Mouse (Mus musculus): ENCODE results near the gene Ptpn14. TPM values are rescaled to one million over a fixed set of nuclear protein-coding genes. Genes with fewer than 3 reads are reported as not detected.

Gene Ptpn14
- polyA plus RNA-seq, 1 experiment from 2014 or later, result 0.92 TPM

- H3K27me3 ChIP-seq (ENCODE audit: control insufficient read depth, insufficient read depth, low read length), result no peaks in the 10 kb centered on the region
- peaks cover 3% of the 10 kb centered on the region; the same call in 1 of the 2 replicates for H3K4me1 ChIP-seq (ENCODE audit: control insufficient read depth, insufficient read depth, low read length)
- 57% methylated on average over 6 of the region's 6 CpGs for WGBS
- H3K9me3 ChIP-seq (ENCODE audit: control insufficient read depth, low read length), result no peaks in the 10 kb centered on the region
- no peaks in the 10 kb centered on the region for H3K36me3 ChIP-seq (ENCODE audit: control insufficient read depth, insufficient read depth, low read length)
- no peak overlapping the region for H3K9ac ChIP-seq (replicated peaks; ENCODE audit: low read depth, low read length)
- ATAC-seq (ENCODE audit: low read depth), result no peak
- no peak overlapping the region for H3K4me2 ChIP-seq (ENCODE audit: low read depth, low read length)
- no peak overlapping the region for H3K27ac ChIP-seq (ENCODE audit: low read depth, low read length)
- no peak overlapping the region for H3K4me3 ChIP-seq (ENCODE audit: low read depth, low read length)
Measured at GRCm38 (mm10) chr1:189789545-189789944, 61.5 kb downstream of the Ptpn14 start.

GRCm38 (mm10) chr1:189790666-189791065 is 62.6 kb downstream of the Ptpn14 start:
- no peak overlapping the region for H3K4me2 ChIP-seq (ENCODE audit: low read depth, low read length)
- H3K27ac ChIP-seq (ENCODE audit: low read depth, low read length), result no peak overlapping the region
- no peaks in the 10 kb centered on the region for H3K27me3 ChIP-seq (ENCODE audit: control insufficient read depth, insufficient read depth, low read length)
- no peak overlapping the region for H3K4me3 ChIP-seq (ENCODE audit: low read depth, low read length)
- no peak overlapping the region for H3K9ac ChIP-seq (replicated peaks; ENCODE audit: low read depth, low read length)
- no peaks in the 10 kb centered on the region for H3K9me3 ChIP-seq (ENCODE audit: control insufficient read depth, low read length)
- WGBS, result 55% methylated on average over 7 of the region's 7 CpGs
- no peak for ATAC-seq (ENCODE audit: low read depth)
- H3K36me3 ChIP-seq (ENCODE audit: control insufficient read depth, insufficient read depth, low read length), result no peaks in the 10 kb centered on the region
- peaks cover 3% of the 10 kb centered on the region; the same call in 1 of the 2 replicates for H3K4me1 ChIP-seq (ENCODE audit: control insufficient read depth, insufficient read depth, low read length)

GRCm38 (mm10) chr1:189791534-189792217 is 63.6 kb downstream of the Ptpn14 start:
- ATAC-seq (ENCODE audit: low read depth), result no peak
- no peaks in the 10 kb centered on the region for H3K9me3 ChIP-seq (ENCODE audit: control insufficient read depth, low read length)

GRCm38 (mm10) chr1:189792560-189793195 is 64.6 kb downstream of the Ptpn14 start:
- 81% methylated on average over 14 of the region's 14 CpGs for WGBS
- Histone ChIP-seq H3K4me3 (ENCODE audit: low read depth, low read length) (no peak overlapping the region), H3K36me3 (ENCODE audit: control insufficient read depth, insufficient read depth, low read length) (no peaks in the 10 kb centered on the region)

More at GRCm38 (mm10) chr1:189791534-189792217, 63.6 kb downstream of the Ptpn14 start:
- WGBS, result 62% methylated on average over 10 of the region's 10 CpGs
- Histone ChIP-seq H3K4me1 (ENCODE audit: control insufficient read depth, insufficient read depth, low read length) (peaks cover 3% of the 10 kb centered on the region; the same call in 1 of the 2 replicates), H3K27me3 (ENCODE audit: control insufficient read depth, insufficient read depth, low read length) (no peaks in the 10 kb centered on the region), H3K4me2 (ENCODE audit: low read depth, low read length) (no peak overlapping the region), H3K4me3 (ENCODE audit: low read depth, low read length) (no peak overlapping the region), H3K27ac (ENCODE audit: low read depth, low read length) (no peak overlapping the region), H3K36me3 (ENCODE audit: control insufficient read depth, insufficient read depth, low read length) (no peaks in the 10 kb centered on the region), H3K9ac (replicated peaks; ENCODE audit: low read depth, low read length) (no peak overlapping the region)

GRCm38 (mm10) chr1:189798949-189799348 is 70.9 kb downstream of the Ptpn14 start:
- H3K4me1 ChIP-seq (ENCODE audit: control insufficient read depth, insufficient read depth, low read length), result no peaks in the 10 kb centered on the region
- H3K27ac ChIP-seq (ENCODE audit: low read depth, low read length), result no peak overlapping the region
- H3K9me3 ChIP-seq (ENCODE audit: control insufficient read depth, low read length), result no peaks in the 10 kb centered on the region
- WGBS, result 83% methylated on average over 15 of the region's 15 CpGs
- no peaks in the 10 kb centered on the region for H3K36me3 ChIP-seq (ENCODE audit: control insufficient read depth, insufficient read depth, low read length)
- no peak overlapping the region for H3K9ac ChIP-seq (replicated peaks; ENCODE audit: low read depth, low read length)
- no peak overlapping the region for H3K4me3 ChIP-seq (ENCODE audit: low read depth, low read length)
- no peak for ATAC-seq (ENCODE audit: low read depth)
- no peak overlapping the region for H3K4me2 ChIP-seq (ENCODE audit: low read depth, low read length)
- H3K27me3 ChIP-seq (ENCODE audit: control insufficient read depth, insufficient read depth, low read length), result no peaks in the 10 kb centered on the region

More at GRCm38 (mm10) chr1:189792560-189793195, 64.6 kb downstream of the Ptpn14 start:
- Histone ChIP-seq H3K4me1 (ENCODE audit: control insufficient read depth, insufficient read depth, low read length) (no peaks in the 10 kb centered on the region; the same call in 1 of the 2 replicates), H3K4me2 (ENCODE audit: low read depth, low read length) (no peak overlapping the region), H3K9ac (replicated peaks; ENCODE audit: low read depth, low read length) (no peak overlapping the region), H3K27me3 (ENCODE audit: control insufficient read depth, insufficient read depth, low read length) (no peaks in the 10 kb centered on the region), H3K9me3 (ENCODE audit: control insufficient read depth, low read length) (no peaks in the 10 kb centered on the region), H3K27ac (ENCODE audit: low read depth, low read length) (no peak overlapping the region)
- ATAC-seq (ENCODE audit: low read depth), result no peak

- H3K4me3 ChIP-seq (ENCODE audit: low read depth, low read length), result no peak overlapping the region
- WGBS, result 62% methylated on average over 12 of the region's 13 CpGs
- no peaks in the 10 kb centered on the region for H3K27me3 ChIP-seq (ENCODE audit: control insufficient read depth, insufficient read depth, low read length)
- no peak overlapping the region for H3K9ac ChIP-seq (replicated peaks; ENCODE audit: low read depth, low read length)
- H3K36me3 ChIP-seq (ENCODE audit: control insufficient read depth, insufficient read depth, low read length), result no peaks in the 10 kb centered on the region
- no peak for ATAC-seq (ENCODE audit: low read depth)
- H3K27ac ChIP-seq (ENCODE audit: low read depth, low read length), result no peak overlapping the region
- H3K4me1 ChIP-seq (ENCODE audit: control insufficient read depth, insufficient read depth, low read length), result no peaks in the 10 kb centered on the region
- H3K4me2 ChIP-seq (ENCODE audit: low read depth, low read length), result no peak overlapping the region
- no peaks in the 10 kb centered on the region for H3K9me3 ChIP-seq (ENCODE audit: control insufficient read depth, low read length)
Measured at GRCm38 (mm10) chr1:189800211-189800961, 72.3 kb downstream of the Ptpn14 start.

- H3K4me1 ChIP-seq (ENCODE audit: control insufficient read depth, insufficient read depth, low read length), result no peaks in the 10 kb centered on the region
- H3K27ac ChIP-seq (ENCODE audit: low read depth, low read length), result no peak overlapping the region
- no peaks in the 10 kb centered on the region for H3K27me3 ChIP-seq (ENCODE audit: control insufficient read depth, insufficient read depth, low read length)
- ATAC-seq (ENCODE audit: low read depth), result no peak
- no peak overlapping the region for H3K4me2 ChIP-seq (ENCODE audit: low read depth, low read length)
- H3K9me3 ChIP-seq (ENCODE audit: control insufficient read depth, low read length), result no peaks in the 10 kb centered on the region
- no peaks in the 10 kb centered on the region for H3K36me3 ChIP-seq (ENCODE audit: control insufficient read depth, insufficient read depth, low read length)
- no peak overlapping the region for H3K4me3 ChIP-seq (ENCODE audit: low read depth, low read length)
- WGBS, result 94% methylated on average over 4 of the region's 4 CpGs
- H3K9ac ChIP-seq (replicated peaks; ENCODE audit: low read depth, low read length), result no peak overlapping the region
Measured at GRCm38 (mm10) chr1:189801303-189801702, 73.2 kb downstream of the Ptpn14 start.

GRCm38 (mm10) chr1:189802575-189802974 is 74.5 kb downstream of the Ptpn14 start:
- no peak overlapping the region for H3K9ac ChIP-seq (replicated peaks; ENCODE audit: low read depth, low read length)
- H3K9me3 ChIP-seq (ENCODE audit: control insufficient read depth, low read length), result no peaks in the 10 kb centered on the region
- ATAC-seq (ENCODE audit: low read depth), result no peak
- H3K4me2 ChIP-seq (ENCODE audit: low read depth, low read length), result no peak overlapping the region
- H3K4me3 ChIP-seq (ENCODE audit: low read depth, low read length), result no peak overlapping the region
- 94% methylated on average over 4 of the region's 4 CpGs for WGBS
- no peak overlapping the region for H3K27ac ChIP-seq (ENCODE audit: low read depth, low read length)
- H3K4me1 ChIP-seq (ENCODE audit: control insufficient read depth, insufficient read depth, low read length), result no peaks in the 10 kb centered on the region
- no peaks in the 10 kb centered on the region for H3K36me3 ChIP-seq (ENCODE audit: control insufficient read depth, insufficient read depth, low read length)
- no peaks in the 10 kb centered on the region for H3K27me3 ChIP-seq (ENCODE audit: control insufficient read depth, insufficient read depth, low read length)

- Histone ChIP-seq H3K9ac (replicated peaks; ENCODE audit: low read depth, low read length) (no peak overlapping the region), H3K4me1 (ENCODE audit: control insufficient read depth, insufficient read depth, low read length) (no peaks in the 10 kb centered on the region), H3K27ac (ENCODE audit: low read depth, low read length) (no peak overlapping the region), H3K36me3 (ENCODE audit: control insufficient read depth, insufficient read depth, low read length) (no peaks in the 10 kb centered on the region), H3K4me2 (ENCODE audit: low read depth, low read length) (no peak overlapping the region), H3K4me3 (ENCODE audit: low read depth, low read length) (no peak overlapping the region), H3K27me3 (ENCODE audit: control insufficient read depth, insufficient read depth, low read length) (no peaks in the 10 kb centered on the region), H3K9me3 (ENCODE audit: control insufficient read depth, low read length) (no peaks in the 10 kb centered on the region)
- WGBS, result 94% methylated on average over 11 of the region's 11 CpGs
- no peak for ATAC-seq (ENCODE audit: low read depth)
Measured at GRCm38 (mm10) chr1:189803742-189804141, 75.7 kb downstream of the Ptpn14 start.
